Mouse (Mus musculus) bone marrow, adult 2 months (tissue): Measurements from ENCODE around the gene Egflam. TPM values are rescaled to one million over a fixed set of nuclear protein-coding genes. Genes with fewer than 3 reads are reported as not detected.

Experiments
- H3K27ac ChIP-seq: fragments of 200-500 bp; 2 replicates; pipeline ENCODE4 v1.5.1; 2012; ENCODE audit warnings: low read depth, mild to moderate bottlenecking, control low read depth, inconsistent platforms, low read length; ENCODE audit not compliant: control insufficient read depth, poor library complexity, insufficient read depth
- H3K4me1 ChIP-seq: fragments of 200-500 bp; 2 replicates; pipeline ENCODE4 v1.6.1; 2011; ENCODE audit warnings: low read length; ENCODE audit not compliant: control insufficient read depth, insufficient read depth
- H3K4me3 ChIP-seq: fragments of 200-500 bp; replicated peaks from 2 replicates; pipeline ENCODE3; 2011; ENCODE audit warnings: mild to moderate bottlenecking, low read depth, low read length, control low read depth; ENCODE audit not compliant: control insufficient read depth
- CTCF ChIP-seq: fragments of 200-500 bp; IDR thresholded peaks from 2 replicates; pipeline ENCODE4 v1.5.1; 2011; ENCODE audit warnings: low read length, control low read depth; ENCODE audit not compliant: control insufficient read depth, insufficient read depth
- POLR2A ChIP-seq: fragments of 200-500 bp; IDR thresholded peaks from 2 replicates; pipeline ENCODE4 v1.6.1; 2011; ENCODE audit warnings: low read depth, mild to moderate bottlenecking, control low read depth, low read length, borderline replicate concordance; ENCODE audit not compliant: control insufficient read depth
- WGBS: fragments of 180-500 bp; shearing (Covaris S2); methylation state at CpG from one replicate; pipeline ENCODE4 v1.1.7; 2018; 5-methylcytosine and 5-hydroxymethylcytosine counted together
- polyA plus RNA-seq: library from polyadenylated mRNA; stranded (reverse); fragments of >200 nt; gene quantifications from 2 replicates; pipeline ENCODE4 v1.2.4, GENCODE M21; 2011; ENCODE audit warnings: low replicate concordance; ENCODE audit not compliant: missing spikeins, insufficient read depth, insufficient read length

The Egflam gene
- polyA plus RNA-seq, 1 experiment = 0.45 TPM

GRCm38 (mm10) chr15:7315539-7315938 is 82.7 kb downstream of the Egflam start:
- TF ChIP-seq CTCF (no peak), POLR2A (no peak)
- H3K4me3 ChIP-seq = no peak overlapping the region
- H3K27ac ChIP-seq = no peak overlapping the region
- no peaks in the 10 kb centered on the region; the same call in 1 of the 2 replicates for H3K4me1 ChIP-seq
- WGBS = 69% methylated on average over 9 of the region's 9 CpGs

DNA sequence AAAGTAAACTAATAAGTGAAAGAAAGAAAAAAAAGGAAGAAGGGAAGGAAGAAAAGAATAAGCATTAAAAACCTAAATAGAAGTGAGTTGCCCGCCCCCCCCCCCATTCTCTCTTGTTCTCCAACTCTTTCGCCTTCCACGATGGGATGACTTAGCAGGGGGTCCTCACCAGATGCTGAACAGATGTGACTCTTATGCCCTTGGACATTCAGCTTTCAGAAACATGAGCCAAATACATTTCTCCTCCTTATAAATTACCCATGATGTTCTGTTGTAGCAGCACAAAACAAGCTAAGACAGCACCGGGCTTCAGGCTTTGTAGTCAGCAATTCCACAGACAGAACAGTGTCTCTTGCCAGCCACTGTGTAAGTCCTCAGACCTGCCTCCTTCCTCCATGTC is 89.5 kb downstream of the Egflam start:
- no peaks in the 10 kb centered on the region for H3K4me1 ChIP-seq
- 75% methylated on average over 4 of the region's 4 CpGs for WGBS
- no peak overlapping the region for H3K4me3 ChIP-seq
- H3K27ac ChIP-seq = no peak overlapping the region
- no peak for TF ChIP-seq CTCF
- no peak for TF ChIP-seq POLR2A

DNA sequence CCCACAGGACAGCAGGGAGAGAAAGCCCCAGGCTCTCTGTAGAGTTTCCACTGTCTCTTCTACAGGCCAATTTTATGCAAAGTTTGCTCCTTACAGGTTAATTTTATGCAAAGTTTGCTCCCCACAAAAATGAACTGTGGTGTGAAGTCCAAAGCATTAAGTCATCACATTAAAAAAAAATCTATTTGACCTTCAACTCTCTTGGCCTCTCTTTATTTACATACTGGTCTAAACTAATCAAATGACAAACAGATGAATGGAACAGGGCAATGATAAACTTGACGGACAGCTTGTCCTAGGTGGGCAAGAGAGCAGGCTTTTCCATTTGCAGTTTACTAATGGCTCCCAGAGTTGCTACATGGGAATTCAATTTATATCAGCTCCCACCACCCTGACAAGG is 98.3 kb downstream of the Egflam start:
- TF ChIP-seq POLR2A = no peak
- TF ChIP-seq CTCF = no peak
- 88% methylated on average over 1 of the region's 1 CpGs for WGBS

GRCm38 (mm10) chr15:7295199-7295598 is 103.0 kb downstream of the Egflam start:
- H3K27ac ChIP-seq = no peak overlapping the region
- no peaks in the 10 kb centered on the region for H3K4me1 ChIP-seq
- no peak overlapping the region for H3K4me3 ChIP-seq
- no peak for TF ChIP-seq POLR2A
- TF ChIP-seq CTCF = no peak
- 54% methylated on average over 1 of the region's 1 CpGs for WGBS

More for the DNA sequence above, 98.3 kb downstream of the Egflam start:
- H3K4me1 ChIP-seq = no peaks in the 10 kb centered on the region
- H3K27ac ChIP-seq = no peak overlapping the region
- H3K4me3 ChIP-seq = no peak overlapping the region

DNA sequence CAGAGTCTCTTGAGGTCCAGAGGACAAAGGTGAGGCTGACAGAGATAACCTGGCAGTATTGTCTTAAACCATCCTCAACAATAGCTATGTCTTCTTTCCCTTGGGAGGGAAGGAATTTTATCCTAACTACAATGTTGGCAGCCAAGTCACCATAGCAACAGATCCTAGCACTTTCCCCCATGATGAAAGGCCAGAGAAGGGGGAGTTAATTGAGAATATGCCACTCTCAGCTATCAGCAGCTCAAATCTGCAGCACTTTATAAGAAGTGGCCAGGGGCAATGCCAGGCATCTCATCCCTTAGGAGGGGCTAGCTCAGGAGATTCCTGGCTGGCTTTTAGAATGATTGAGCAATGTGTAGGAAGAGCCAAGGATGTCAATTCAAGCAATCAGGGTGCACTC is 105.3 kb downstream of the Egflam start:
- H3K27ac ChIP-seq = no peak overlapping the region
- H3K4me1 ChIP-seq = no peaks in the 10 kb centered on the region
- no peak overlapping the region for H3K4me3 ChIP-seq
- TF ChIP-seq POLR2A = no peak
- TF ChIP-seq CTCF = no peak

DNA sequence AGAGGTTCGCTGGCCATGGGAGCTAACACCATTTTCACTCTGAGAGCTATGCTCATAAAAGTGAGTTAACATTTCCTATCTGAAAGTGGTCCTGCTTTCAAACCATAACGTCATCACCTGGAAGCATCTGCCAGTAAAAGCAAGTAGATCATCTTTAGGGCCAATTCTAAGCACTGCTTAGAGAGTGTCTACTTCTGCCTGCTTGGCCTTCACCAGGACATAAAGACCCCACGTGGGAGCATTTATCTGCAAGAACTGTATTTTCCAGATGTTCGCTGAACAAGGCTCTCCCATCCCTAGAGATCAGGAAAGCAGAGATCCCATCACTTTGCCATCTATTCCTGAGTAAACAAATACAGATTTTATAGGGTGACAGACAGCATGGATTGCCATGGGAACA is 108.2 kb downstream of the Egflam start:
- TF ChIP-seq POLR2A (no peak), CTCF (no peak)
- 74% methylated on average over 4 of the region's 4 CpGs for WGBS
- Histone ChIP-seq H3K4me1 (no peaks in the 10 kb centered on the region), H3K27ac (no peak overlapping the region), H3K4me3 (no peak overlapping the region)

DNA sequence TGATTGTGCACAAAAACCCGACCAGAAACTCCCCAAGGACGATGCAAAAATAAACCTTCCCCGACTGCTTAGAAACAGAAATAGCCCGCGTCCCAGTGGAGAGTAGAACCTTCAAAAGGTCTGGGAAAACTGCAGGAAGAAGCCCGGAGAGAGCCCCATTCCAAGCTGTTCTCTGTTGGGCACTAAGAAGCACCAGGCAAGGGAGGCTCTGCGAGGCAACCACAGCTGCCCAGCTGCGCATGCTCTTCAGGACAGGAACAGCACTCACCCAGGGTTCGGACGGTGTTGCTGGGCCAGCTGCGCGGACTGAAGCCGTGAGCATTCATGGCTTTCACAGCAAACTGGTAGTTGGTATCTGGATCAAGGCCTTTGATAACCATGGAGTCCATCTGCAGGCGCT is 108.7 kb downstream of the Egflam start:
- Histone ChIP-seq H3K27ac (no peak overlapping the region), H3K4me1 (no peaks in the 10 kb centered on the region), H3K4me3 (no peak overlapping the region)
- WGBS = 64% methylated on average over 14 of the region's 14 CpGs
- TF ChIP-seq POLR2A (no peak), CTCF (no peak)

DNA sequence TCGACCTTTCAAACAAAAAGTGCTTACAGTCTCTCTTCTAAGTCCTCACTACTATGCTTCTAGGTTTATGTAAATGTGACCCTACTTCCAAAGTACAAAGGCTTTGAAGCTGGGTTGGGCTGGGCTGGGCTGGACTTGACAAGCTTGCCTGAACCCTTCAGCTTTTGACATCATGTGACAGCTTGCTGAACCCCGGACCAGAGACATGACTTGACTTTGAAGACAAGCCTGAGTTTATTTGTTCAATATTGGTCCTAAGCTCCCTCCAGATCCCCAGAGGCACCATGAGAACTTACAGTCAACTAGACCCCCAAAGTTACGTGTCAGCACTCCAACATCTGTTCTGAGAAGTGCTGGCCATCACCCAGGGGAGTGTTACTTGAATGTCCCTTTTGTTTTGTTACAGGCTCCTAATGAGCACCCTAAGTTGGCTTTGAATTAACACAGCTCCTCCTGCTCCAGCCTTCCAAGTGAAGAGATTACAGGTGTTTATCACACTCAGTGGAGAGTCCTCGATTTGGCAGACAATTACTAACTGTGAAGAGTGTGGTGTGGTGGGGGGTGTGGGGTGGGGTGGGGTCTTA is 109.3 kb downstream of the Egflam start:
- Histone ChIP-seq H3K4me1 (no peaks in the 10 kb centered on the region), H3K27ac (no peak overlapping the region), H3K4me3 (no peak overlapping the region)
- no peak for TF ChIP-seq POLR2A
- no peak for TF ChIP-seq CTCF
- 50% methylated on average over 4 of the region's 4 CpGs for WGBS

GRCm38 (mm10) chr15:7287911-7288310 is 110.3 kb downstream of the Egflam start:
- TF ChIP-seq POLR2A = no peak
- no peak for TF ChIP-seq CTCF
- no peaks in the 10 kb centered on the region for H3K4me1 ChIP-seq
- H3K4me3 ChIP-seq = no peak overlapping the region
- WGBS = 62% methylated on average over 3 of the region's 3 CpGs
- H3K27ac ChIP-seq = no peak overlapping the region
